Mouse (Mus musculus) urinary bladder, adult 18-20 months (tissue): ENCODE results near the gene Pds5b.
"Not testable (repeated sequence)": the region's sequence is repeated elsewhere in the genome, so short reads cannot be mapped to it uniquely, and the experiment has no call there.

ENCODE experiments used
- DNase-seq, 2 experiments: peaks; one replicate each; pipeline ENCODE4 v3.0.0; 2022; ENCODE audit warnings: low spot score in 2 of 2, mixed read lengths in 2 of 2

Gene Pds5b

GRCm38 (mm10) chr5:150702714-150703113, 29.2 kb downstream of the Pds5b start:
- no peak for DNase-seq

- not testable (repeated sequence) for DNase-seq
Measured at GRCm38 (mm10) chr5:150706651-150707050, 33.1 kb downstream of the Pds5b start.

- not testable (repeated sequence) for DNase-seq
Measured at GRCm38 (mm10) chr5:150707181-150707580, 33.6 kb downstream of the Pds5b start.

GRCm38 (mm10) chr5:150711503-150711902, 38.0 kb downstream of the Pds5b start:
- no peak for DNase-seq

GRCm38 (mm10) chr5:150713431-150713830, 39.9 kb downstream of the Pds5b start:
- no peak for DNase-seq

- DNase-seq = no peak
Measured at GRCm38 (mm10) chr5:150717775-150718174, 44.2 kb downstream of the Pds5b start.

DNA sequence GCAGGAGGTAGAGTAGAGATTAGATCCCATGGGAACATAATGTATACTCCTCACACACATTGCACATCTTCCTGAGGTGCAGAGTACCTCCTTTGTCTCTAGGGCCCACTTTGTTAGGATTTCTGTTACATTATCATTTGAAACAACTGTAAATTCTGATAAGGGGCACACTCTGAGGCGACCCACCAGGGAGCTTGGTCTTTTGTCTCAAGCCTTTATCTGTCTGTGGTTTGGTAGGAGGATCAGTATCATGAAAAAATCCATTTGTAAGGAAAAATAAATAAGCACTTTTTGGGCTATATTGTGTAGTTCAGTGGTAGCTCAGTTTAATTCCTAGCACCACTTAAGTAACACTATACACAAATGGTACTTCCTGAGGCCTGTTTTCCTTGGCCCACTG, 51.1 kb downstream of the Pds5b start:
- DNase-seq = no peak

DNA sequence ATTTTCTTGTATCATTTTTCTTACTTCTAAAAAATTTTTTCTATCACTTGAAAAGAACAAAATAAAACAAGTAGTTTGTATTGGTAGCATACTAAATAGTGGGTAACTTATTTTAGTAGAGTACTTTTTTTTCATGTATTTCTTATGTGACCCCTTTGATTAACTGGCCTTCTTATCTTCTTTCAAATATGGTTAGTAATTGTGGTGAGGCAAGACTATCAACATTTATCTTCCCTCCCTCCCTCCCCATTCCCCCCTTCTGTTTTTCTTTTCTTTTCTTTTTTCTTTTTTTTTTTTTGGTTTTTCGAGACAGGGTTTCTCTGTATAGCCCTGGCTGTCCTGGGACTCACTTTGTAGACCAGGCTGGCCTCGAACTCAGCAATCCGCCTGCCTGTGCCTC, 63.5 kb downstream of the Pds5b start:
- not testable (repeated sequence) for DNase-seq

- DNase-seq = no peak
Measured at GRCm38 (mm10) chr5:150739311-150739710, 65.8 kb downstream of the Pds5b start.

DNA sequence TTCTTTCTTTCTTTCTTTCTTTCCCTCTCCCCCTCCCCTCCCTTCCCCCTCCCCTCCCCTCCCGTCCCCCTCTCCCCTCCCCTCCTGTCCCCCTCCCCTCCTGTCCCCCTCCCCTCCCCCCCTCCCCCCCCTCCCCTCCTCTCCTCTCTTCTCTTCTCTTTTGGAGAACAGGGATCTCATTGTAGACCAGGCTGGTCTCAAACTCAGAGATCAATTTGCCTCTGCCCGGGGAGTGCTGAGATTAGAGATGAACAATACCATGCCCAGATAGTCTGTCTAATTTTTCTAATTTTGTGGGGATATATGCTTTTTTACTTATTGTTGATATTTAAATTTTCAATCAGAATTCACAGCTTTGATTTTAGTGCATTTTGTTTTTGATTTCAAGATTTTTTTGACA, 67.1 kb downstream of the Pds5b start:
- no peak for DNase-seq

GRCm38 (mm10) chr5:150756623-150757022, 83.1 kb downstream of the Pds5b start:
- DNase-seq = no peak

DNA sequence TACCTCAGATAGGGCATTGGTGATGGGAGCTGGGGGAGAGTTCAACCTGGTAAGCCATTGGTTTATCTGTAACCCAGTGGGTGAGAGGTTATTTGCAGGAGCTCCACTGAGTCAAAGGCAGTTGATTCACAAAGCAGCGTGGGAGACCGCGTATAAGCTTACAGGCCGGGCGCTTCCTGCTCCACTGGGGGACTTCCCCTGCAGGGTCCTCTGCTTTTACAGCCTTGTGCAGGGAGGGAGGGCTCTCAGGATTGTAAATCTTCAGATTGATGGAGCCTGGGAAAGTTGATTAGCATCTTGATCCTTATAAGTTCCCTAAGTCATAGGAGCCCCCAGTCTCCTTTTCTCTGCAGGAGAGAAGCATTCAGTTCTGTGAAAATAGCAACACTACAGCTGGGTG, 98.9 kb downstream of the Pds5b start:
- no peak for DNase-seq

DNA sequence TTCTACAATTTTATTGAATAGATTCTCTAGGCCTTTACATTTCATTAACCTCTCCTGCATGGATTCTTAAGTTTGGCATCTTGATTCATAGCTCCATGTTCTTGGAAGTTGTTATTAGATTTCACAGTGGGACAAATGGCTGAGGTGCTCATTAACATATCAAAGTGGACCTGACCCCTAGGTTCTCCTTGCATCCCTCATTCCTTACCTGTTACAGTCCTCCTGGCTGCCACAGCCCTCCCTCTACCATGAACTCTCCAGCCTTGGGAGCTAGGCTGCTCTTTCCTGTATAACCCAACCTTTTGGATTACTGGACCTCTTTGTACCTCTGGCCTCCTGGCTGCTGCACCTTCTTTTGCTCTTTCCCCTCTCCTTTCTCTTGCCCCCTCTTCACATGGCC, 99.5 kb downstream of the Pds5b start:
- DNase-seq = no peak

- DNase-seq = no peak
Measured at GRCm38 (mm10) chr5:150788261-150788660, 114.7 kb downstream of the Pds5b start.

GRCm38 (mm10) chr5:150789039-150789438, 115.5 kb downstream of the Pds5b start:
- DNase-seq = no peak

DNA sequence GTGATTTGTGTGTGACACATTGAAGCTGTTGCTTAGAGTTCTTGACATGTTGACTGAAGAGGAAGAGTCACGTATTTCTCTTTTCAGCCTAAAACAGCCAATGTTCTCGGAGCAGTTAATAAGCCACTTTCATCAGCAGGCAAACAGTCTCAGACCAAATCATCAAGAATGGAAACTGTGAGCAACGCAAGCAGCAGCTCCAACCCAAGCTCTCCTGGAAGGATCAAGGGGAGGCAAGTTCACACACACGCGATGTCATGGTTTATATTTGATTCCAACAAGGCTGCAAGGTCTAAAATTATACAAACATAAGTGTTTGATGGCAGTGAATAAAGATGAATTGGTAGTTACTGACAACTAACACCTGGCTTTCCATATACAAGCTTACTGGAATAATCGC, 120.6 kb downstream of the Pds5b start:
- DNase-seq = no peak

- DNase-seq = no peak
Measured at GRCm38 (mm10) chr5:150800056-150800455, 126.5 kb downstream of the Pds5b start.

- no peak for DNase-seq
Measured at GRCm38 (mm10) chr5:150814111-150814990, 140.8 kb downstream of the Pds5b start.

GRCm38 (mm10) chr5:150815400-150815799, 141.9 kb downstream of the Pds5b start:
- no peak for DNase-seq

- no peak for DNase-seq
Measured at GRCm38 (mm10) chr5:150816775-150817174, 143.2 kb downstream of the Pds5b start.

GRCm38 (mm10) chr5:150818041-150818440, 144.5 kb downstream of the Pds5b start:
- DNase-seq = no peak

DNA sequence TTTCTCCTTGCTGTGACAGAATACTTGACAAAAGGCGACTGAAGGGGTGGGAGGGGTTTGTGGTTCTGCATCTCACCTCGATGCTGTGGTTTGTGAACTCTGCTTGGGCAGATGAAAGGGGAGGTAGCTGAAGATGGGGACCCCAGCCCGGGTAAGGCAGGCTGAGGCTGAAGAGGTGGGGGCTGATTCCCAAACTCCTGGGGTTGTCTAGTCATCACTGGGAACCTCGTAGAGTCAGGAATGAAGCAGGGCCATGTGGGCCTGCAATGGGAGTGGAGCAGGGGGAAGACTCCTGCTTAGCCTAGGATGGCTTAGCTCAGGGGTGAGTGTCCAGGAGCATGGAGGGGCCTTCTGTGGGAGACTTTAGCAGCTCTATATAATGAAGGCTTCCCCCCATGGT, 145.3 kb downstream of the Pds5b start:
- no peak for DNase-seq

DNA sequence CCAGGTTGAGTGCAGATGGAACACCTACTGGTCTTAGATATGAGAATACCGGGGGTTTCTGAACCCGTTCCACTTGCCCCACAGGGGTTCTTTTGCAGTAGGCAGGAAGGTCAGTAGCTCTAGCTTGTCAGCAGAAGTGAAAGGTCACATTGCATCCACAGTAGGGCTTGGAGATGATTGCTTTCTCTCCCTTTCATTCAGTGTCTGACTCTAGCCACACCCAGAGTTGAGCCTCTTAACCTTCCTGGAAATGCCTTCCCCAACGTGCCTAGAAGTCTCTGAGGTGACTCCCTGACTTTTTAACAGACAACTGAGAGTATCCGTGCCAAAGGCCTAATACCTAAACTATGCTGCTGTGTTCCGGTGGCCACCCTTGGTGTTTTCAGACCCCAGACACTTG, 146.0 kb downstream of the Pds5b start:
- no peak for DNase-seq

- DNase-seq = no peak
Measured at GRCm38 (mm10) chr5:150821152-150821551, 147.6 kb downstream of the Pds5b start.
